Mouse (Mus musculus) right cerebral cortex, adult 18-20 months (tissue): Measurements from ENCODE around the gene Mylk.
"Not testable (repeated sequence)": the region's sequence is repeated elsewhere in the genome, so short reads cannot be mapped to it uniquely, and the experiment has no call there.

Experiments used
- DNase-seq: peaks from one replicate; pipeline ENCODE4 v3.0.0; 2022; ENCODE audit warnings: mixed read lengths

Gene Mylk

DNA sequence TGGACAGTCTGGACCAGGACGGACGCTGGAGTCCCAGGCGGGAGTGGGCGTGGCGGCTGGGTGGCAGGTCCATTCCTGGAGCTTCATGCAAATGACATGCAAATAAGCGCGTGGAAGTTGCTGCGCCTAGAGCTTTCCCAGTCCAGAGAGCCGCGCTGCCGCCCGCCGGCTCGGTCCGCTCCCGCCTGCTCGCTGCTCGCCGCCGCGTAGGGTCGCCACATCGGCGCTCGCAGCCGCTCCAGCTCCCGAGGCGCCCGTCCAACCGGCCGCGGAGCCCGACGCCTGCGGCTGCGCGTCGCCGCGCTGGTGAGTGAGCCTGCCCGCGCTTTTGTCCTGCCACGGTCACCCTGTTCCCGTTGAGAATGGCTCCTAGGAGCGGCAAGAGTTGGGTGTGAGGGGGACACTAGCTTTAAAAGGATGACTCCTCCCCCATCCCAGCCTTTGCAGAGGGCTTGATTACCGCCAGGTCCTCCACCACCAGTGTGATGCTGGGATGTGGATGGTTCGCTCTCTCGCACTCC lies at the start of gene Mylk:
Gene Mylk (plus strand): TSS at position 146 of the 521 bp plus-strand sequence.
- peak; percentile 64 for DNase-seq

DNA sequence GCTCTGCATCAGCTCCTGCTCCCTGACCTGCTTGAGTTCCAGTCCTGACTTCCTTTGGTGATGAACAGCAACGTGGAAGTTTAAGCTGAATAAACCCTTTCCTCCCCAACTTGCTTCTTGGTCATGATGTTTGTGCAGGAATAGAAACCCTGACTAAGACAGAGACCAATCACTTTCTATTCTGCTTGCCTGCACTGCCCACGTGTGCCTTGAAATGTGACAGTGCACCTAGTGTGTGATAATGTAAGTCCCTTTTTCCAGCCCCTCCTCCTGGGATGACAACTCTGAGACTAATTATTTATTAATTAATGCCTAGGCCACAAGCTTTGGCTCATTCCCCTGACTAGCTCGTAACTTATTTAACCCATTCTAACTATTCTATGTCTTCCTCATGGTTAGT lies 46.3 kb upstream of the Mylk start:
- DNase-seq = not testable (repeated sequence)

DNA sequence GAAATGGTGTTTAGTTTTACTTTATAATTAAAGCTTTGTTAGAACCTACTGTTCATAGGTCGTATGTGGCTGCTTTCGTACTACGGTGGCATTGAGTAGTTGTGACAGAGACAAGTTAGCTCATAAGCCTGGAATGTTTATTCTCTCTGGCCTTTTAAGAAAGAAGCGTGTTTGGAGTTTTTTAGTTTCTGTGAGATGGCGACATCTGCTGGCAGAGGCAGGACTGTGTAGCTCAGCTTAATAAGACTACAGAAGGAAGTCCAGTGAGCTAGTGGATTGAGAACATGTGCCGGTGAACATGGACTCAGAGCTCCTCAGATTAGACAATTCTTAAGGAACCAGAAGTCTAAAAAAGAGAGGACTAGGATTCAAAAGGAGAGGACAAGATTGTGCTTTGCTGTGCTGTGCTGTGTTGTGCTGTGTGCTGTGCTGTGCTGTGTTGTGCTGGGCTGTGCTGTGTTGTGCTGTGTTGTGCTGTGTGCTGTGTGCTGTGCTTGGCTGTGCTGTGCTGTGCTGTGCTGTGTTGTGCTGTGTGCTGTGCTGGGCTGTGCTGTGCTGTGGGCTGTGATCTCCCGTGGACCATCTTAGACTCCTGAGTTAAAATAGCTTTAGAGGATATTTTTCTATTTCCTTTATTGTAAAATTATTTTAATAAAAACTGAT lies 44.7 kb upstream of the Mylk start:
- DNase-seq = peak; percentile 80

DNA sequence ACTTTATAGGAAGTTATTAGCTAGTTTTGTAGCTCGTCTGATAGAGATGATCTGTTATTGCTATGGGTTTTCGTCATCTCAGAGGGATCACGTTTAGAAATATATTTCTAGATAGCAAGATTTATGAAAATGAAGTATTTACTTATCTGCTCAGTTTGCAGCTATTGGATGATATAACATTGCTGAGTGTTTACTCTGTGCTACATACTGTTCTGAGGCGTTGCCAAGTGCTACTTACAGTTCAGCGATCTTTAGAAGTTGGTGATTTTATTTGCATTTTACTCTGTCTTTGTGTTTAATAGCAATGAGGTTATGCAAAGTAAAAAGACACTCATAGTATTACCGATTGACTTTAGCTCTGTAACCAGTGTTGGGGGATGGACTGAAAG lies 44.2 kb upstream of the Mylk start:
- DNase-seq = no peak

DNA sequence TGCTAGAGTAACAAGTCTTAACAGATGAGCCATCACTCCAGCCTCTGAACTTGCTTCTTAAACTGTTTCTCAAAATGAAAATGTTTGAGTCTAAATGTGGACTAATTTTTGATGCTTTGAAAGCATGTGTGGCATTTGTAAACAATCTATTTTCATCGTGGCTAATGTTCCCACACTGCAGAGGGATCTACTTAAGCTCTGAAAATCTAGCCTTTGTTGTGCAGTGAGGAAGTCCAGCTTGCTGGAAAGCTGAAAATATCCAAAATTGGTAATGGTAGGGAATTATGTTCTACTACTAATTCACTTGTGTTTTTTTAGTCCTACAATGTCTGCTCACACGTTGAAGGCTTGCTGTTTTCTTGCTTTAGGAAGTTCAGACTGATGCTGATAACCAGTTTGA lies 39.0 kb upstream of the Mylk start:
- DNase-seq = no peak

DNA sequence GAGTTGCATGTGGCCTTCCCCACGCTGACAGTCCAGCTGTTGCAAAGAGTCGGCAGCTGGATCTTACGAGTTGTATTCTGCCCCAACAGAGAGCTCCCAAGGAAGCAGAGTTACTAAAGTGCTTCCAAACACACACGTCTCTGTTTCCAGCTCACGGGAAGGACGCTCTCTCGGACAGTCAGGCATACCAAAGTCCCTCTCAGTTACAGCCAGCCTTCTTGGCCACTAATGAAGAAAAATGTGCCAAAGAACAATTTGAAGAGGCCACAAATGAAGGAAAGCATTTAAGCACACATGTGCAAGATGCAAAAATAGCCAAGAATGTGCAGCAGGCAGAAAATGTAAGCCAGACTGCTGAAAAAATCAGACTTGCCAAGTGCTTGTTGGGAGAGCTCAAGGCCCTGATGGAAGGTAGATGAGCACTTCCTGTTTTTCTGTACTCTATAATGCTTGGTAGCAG lies 38.5 kb upstream of the Mylk start:
- DNase-seq = no peak

DNA sequence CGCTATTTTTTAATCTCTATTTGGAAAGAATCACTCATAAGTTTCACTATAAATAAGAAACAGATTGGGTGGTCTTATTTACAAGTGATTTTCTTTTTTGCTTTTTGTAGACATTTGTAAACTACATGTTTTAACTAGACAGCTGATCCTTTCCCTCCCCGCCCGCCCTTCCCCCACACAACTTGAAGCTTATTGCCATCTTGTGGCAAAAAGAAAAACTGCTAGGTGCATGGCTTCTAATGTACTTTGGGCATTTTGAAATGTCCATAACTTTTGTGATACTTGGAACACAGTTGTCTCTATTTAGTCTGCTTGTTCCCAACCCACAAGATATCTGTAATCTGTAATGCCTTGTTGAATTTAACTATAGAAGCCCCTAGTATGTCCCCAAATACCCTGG lies 33.5 kb upstream of the Mylk start:
- DNase-seq = no peak

DNA sequence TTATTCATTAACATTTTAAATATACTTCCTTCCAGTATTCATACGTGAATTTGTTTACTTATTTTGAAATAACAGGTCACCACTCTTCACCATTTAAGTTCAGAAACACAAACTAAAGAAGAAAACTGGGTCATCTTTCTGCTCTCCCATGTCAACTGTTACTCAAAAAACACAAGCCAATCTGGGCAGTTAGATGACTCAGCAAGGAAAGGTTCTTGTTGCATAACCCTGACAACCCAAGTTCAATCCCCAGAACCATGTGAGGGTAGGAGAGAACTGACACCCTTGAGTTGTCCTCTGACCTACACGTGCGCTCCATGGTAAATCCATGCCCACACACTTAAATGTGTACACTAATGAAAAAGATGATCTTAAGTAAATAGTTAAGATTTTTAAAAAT lies 19.9 kb upstream of the Mylk start:
- DNase-seq = no peak

DNA sequence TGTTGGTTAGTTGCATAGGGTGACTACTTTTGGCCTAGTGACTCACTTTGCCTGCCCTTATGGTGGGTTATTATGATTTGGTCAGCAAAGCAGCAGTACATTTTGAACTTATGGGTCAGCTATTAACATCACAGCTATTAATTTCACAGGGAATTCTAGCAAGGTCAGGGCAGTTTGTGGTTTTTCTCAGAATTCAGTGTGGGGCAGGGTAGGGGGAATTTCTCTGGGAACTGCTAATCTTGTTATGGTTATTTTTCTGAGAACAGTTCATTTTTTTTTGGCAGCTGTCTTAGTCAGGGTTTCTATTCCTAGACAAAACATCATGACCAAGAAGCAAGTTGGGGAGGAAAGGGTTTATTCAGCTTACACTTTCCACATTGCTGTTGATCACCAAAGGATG lies 16.4 kb upstream of the Mylk start:
- DNase-seq = not testable (repeated sequence)

DNA sequence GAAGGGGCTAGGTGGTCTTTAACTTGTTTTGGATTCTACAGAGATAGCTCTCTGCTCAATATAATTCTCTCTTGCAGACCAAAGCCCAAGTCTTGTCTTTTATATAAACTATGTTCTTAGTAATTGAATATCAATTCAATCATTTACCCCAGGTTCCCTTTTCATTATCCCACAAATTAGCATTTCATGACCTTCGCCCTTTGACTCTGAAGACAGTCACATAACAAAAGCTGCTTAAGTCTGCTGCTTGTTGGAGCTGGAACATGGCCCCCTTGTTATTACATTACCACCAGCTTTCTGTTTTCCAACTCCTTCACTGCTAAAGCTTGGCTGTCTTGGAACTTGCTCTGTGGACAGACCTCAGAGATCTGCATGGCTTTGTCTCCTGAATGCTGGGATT lies 15.6 kb upstream of the Mylk start:
- DNase-seq = no peak

DNA sequence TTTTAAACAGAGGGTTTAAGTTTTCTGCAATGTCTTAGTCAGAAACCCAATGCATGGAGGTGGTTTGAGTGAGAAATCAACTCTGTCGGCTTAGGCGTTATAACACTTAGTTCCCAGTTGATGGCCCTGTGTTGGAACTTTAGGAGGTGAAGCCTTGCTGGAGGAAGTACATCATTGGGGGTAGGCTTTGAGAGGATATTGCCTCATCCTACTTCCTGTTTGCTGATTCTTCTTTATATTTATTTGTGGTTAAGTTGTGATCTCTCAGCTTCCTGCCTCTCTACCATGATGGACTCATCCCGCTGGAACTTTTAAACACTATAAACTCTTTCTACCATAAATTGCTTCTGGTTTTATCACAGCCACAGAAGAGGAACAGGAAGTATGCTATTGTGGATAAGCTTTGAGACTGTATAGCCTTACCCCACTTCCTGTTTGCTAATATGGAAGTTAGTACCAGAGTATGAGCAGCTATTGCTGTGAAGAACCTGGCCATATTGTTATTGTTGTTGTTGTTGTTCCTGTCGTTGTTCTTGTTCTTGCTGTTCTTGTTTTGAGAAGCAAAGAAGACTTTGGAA lies 6.3 kb upstream of the Mylk start:
- no peak for DNase-seq

DNA sequence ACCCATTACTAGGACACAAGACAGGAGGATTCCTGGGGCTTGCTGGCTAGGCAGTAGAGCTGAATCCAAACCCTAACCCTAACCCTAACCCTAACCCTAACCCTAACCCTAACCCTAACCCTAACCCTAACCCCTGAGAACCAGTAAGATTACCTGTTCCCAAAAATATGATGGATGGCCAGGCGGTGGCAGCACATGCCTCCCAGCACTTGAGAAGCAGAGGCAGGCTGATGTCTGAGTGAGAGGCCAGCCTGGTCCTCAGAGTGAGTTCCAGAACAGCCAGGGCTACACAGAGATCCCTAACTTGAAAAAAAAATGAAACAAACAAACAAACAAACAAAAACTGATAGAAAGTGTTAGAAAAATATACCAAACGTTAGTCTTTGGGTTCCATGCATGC lies 2.1 kb upstream of the Mylk start:
- no peak for DNase-seq

DNA sequence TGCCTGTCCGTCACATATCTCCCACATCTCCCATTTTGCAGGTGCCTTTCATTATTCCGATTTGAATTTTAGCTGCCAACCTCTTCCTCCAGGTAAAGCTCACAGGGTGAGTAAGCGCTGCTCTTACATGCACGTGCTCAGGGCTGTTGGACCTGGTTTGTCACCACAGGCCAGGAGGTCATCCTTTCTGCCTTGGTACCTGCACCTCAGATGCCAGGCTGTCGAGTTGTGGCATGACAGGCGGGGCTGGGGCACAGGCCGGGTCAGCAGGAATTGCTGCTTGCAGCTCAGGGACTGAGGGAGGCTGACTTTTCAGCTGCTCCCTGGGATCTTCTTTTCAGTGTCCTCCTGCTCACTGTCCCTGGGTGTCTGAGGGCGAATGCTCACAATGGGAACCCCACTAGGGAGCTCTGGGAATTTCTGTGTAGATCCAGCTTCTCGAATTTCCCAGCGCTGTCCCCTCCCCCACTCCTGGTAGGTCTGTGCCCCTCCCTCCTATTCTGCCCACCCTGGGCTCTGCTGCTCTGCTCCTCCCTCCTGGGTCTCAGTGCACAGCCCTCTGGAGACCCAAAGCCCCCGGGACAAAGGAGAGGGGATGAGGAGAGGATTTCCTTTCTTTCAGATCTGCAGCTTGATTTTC lies 3.2 kb downstream of the Mylk start:
- DNase-seq = no peak

DNA sequence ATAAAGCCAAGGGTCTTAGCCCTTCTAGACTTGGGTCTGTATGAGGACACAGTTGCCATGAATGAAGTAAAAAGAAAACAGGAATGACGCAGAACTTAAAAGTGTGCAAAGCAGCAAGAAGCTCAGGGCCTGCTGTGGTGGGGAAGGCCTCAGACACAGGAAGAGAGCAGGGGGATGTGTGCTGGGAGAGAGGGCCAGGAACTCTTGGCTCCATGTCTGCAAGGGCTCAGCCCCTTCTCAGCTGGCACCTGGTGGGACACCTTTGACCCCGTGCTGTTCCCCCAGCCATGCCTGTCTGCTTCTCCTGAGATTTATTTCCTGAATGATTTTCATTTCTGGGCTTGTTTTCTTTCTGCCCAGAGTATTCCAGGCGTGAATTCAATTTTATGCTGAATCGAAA lies 4.5 kb downstream of the Mylk start:
- DNase-seq = no peak

DNA sequence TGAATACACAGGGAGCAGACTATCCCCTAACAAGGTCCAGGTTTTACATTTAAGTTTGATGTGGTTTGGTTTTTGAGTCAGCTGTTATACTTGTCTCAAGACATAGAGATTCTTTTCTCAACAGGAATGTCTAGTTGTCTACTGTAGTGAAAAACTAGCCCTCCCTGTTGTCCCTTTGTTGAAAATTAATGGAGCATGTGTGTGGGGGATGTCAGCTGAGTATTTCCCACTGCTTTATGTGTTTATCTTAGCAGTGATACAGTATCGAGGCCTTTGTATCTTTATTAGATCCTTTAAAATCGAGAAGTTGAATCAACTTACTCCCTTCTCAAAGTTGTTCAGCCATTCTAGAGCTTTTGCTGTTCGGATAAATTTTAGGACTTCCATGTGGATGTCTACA lies 7.0 kb downstream of the Mylk start:
- no peak for DNase-seq

DNA sequence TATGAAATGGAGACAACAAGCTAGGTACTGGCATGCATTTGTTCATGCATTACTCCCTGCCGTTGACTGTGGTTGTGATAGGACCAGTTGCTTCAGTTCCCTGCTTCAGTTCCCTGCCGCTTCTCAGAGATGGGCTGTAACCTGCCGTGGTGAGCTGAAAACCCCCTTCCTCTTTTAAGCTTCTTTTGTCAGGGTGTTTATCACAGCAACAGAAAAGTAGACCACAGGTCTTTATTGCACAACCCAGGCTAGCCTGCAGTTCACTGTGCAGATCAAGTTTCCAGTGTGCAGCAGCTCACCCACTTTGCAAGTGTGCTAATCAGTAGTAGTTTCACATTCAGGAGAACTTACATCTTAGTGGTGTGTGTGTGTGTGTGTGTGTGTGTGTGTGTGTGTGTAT lies 8.0 kb downstream of the Mylk start:
- no peak for DNase-seq

DNA sequence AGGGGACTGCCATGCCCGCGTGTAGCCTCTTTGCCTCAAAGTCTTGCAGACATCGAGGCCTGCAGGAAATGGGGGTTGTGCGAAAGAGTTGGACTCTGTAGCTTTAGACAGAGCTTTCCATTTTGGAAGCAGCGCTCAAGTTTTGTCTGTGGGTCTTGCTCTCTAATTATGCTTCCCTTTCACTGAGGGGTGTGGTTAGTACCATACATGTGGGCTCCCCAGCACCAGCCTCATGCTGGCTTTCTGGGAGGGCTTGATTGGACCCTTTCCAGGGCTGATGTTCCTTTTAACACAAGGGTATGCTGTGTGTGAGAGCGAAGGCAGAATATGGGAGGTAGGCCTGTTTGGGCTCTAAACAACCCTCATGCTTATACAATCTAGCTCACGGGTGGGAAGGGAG lies 12.0 kb downstream of the Mylk start:
- DNase-seq = no peak

DNA sequence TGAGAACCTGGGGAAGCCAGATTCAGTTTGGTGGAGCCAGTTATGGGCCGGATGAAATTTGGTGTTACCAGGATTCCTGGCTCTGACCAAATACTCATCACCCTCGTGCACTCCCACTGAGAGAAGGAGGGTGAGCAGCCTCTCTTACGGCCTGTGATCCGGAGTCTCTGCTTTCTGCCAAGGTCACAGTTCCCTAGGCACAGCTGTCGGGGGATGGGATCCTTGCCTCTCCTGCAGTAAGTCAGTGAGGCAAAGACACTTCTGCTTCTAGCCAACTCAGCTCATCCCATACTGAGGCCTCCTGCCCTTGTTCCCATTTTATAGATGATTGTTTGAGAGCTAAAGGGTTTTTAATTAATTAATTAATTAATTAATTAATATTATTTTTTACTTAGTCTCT lies 13.2 kb downstream of the Mylk start:
- no peak for DNase-seq

DNA sequence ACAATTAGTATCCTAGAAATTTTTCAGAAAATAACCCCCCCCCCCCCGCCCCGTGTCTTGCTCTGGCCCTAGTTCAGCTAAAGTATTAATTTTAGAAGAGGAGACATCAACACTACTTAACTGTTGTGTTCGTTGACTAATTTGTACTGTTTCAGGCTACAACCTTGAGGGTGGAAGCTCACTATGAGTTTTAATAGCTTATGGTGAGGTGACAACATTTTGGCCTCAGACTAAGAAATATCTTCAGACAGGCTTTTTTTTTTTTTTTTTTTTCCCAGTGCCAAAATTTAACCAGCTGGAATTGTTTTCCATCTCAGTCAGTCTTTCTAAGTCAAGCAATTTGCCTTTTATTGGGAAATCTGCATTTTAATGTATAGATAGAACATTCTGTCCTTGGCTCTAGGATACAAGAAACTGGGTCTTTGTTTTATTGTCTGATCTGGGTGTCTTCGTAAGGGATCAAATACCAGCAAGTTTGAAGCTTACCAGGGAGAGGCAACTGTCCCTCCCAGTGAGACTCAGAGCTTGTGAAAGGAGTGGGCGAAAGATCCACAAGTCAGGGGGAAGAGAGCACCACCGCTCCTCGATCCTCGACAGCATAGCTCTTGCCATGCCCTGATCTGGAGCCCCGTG lies 19.1 kb downstream of the Mylk start:
- no peak for DNase-seq

DNA sequence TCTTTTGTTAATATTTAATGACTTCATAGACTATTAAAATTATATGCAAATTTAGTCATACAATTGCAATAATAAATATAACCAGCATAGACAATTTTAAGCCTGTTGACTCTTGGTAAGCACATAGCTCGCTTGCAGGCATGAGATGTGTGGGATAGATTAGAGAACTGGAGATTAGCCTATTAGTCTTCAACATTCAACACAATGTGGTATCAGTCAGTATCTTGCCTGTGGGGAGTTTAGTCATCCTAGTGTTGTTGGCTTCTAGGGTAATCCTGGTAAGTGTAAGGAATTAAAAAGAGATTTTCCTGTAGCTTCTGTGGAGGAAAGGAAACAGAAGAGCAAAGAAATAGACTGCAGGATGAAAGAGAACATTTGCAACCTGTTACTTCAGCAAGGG lies 20.7 kb downstream of the Mylk start:
- DNase-seq = no peak

DNA sequence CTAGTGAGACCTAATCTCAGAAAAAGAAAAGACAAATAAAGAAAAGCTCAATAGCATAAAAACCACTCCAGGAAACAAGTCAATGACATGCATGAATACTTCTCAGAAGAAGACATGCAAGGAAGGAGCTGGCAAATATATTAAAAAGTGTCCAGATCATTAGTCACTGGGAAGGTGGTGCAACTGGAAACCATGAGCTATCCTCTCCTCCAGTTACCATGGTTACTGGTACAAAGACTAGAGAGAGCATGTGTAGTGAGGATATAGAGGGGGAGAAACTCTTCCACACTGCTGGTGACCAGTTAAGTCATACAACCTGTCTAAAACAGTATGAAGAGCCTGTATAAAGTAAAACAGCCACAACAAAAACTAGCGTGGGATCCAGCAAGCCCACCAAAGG lies 21.2 kb downstream of the Mylk start:
- no peak for DNase-seq

DNA sequence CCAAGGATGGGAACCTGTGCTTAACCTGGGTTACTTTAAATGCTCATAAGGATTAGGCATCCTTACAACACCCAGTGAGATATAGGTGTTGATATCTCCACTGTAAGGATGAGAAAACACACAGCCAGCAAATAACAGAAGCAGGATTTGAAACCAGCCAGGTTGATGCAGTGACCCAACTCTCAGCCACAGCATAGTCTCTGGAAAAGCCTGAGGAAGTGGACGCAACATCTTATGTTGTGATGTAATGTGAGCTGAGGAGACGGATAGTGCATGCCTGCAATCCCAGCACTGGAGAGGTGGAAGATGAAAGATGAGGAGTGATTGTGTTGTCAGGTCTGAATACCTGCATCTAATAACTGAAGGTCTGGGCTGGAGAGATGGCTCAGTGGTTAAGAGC lies 22.4 kb downstream of the Mylk start:
- no peak for DNase-seq

DNA sequence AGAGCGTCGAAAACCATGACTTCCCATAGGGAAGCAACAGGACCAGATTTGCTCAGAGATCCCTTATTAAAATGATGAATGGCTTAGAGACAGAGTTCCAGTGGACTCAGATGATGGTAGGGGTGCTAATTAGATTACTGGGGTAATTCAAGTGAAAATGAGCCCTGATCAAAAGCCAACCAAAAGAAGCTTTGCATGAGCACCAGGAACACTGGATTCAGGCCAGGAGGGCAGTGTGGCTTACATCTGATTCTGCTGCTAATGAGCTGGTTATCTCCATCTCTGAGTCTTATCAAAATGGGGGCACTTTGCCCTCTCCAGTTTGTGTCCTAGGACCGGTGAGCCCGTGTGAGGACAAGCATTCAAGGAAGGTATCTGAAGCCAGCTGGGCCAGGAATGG lies 23.4 kb downstream of the Mylk start:
- DNase-seq = no peak

DNA sequence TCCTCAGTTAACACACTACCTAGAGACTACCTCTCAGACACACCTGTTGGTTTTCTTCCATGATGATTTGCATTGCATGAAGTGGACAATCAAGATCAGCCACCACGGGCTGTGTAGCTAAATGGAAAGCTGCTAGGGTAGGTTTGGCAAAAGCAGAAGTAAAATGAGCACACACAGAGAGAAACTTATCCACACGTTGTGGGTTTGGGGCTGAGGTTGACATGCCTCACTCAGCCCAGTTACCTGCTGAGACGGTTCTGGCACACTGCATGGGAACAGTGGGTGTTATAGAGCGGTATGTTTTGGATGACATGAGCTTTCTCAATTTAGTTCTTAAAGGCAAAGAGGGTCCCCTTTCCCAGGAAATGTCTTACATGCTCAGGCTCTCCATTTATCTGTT lies 25.1 kb downstream of the Mylk start:
- DNase-seq = no peak
